Mouse (Mus musculus) liver, embryonic 13.5 days (tissue): ENCODE data around the gene Lpar1. TPM values are rescaled to one million over a fixed set of nuclear protein-coding genes. Genes with fewer than 3 reads are reported as not detected.

ENCODE experiments used
- ATAC-seq: fragments of 200-750 bp; cut with Nextera tagmentation; 2 replicates; pipeline ENCODE4 v1.8.0; 2017; ENCODE audit warnings: low read depth, mild to moderate bottlenecking, moderate number of reproducible peaks, moderate library complexity
- DNase-seq: peaks from one replicate; pipeline ENCODE4 v3.0.0; 2022
- H3K27ac ChIP-seq: fragments of 300-500 bp; sonication (generic); 2 replicates; pipeline ENCODE4 v1.5.1; 2015; ENCODE audit warnings: moderate library complexity, mild to moderate bottlenecking, inconsistent platforms
- H3K27me3 ChIP-seq: fragments of 300-500 bp; sonication (generic); 2 replicates; pipeline ENCODE4 v1.6.1; 2015; ENCODE audit warnings: mild to moderate bottlenecking, inconsistent platforms
- H3K36me3 ChIP-seq: fragments of 300-500 bp; sonication (generic); 2 replicates; pipeline ENCODE4 v1.6.1; 2015; ENCODE audit warnings: mild to moderate bottlenecking, inconsistent platforms
- H3K4me1 ChIP-seq: fragments of 300-500 bp; sonication (generic); replicated peaks from 2 replicates; pipeline ENCODE4 v1.6.1; 2015; ENCODE audit warnings: inconsistent platforms
- H3K4me2 ChIP-seq: fragments of 300-500 bp; sonication (generic); 2 replicates; pipeline ENCODE4 v1.6.1; 2015; ENCODE audit warnings: inconsistent platforms, mild to moderate bottlenecking, moderate library complexity
- H3K4me3 ChIP-seq: fragments of 300-500 bp; sonication (generic); replicated peaks from 2 replicates; pipeline ENCODE4 v1.5.1; 2015; ENCODE audit warnings: mild to moderate bottlenecking, inconsistent platforms
- H3K9ac ChIP-seq: fragments of 300-500 bp; sonication (generic); 2 replicates; pipeline ENCODE4 v1.6.1; 2015; ENCODE audit warnings: mild to moderate bottlenecking, inconsistent platforms
- H3K9me3 ChIP-seq: fragments of 300-500 bp; sonication (generic); replicated peaks from 2 replicates; pipeline ENCODE4 v1.6.1; 2016; ENCODE audit warnings: inconsistent platforms
- WGBS: fragments of 180-500 bp; shearing (Covaris S2); methylation state at CpG from one replicate; pipeline ENCODE4 v1.1.7; 2015; ENCODE audit not compliant: insufficient replicate concordance; 5-methylcytosine and 5-hydroxymethylcytosine counted together
- polyA plus RNA-seq: library from polyadenylated mRNA; unstranded; fragments of >200 nt; fragmentation: Nextera tagmentation; extraction: Ambion mirVana; gene quantifications from 2 replicates; pipeline ENCODE4 v1.2.1, GENCODE M21; 2015

Gene Lpar1
- polyA plus RNA-seq, 1 experiment from 2014 or later = 4.5 TPM

DNA sequence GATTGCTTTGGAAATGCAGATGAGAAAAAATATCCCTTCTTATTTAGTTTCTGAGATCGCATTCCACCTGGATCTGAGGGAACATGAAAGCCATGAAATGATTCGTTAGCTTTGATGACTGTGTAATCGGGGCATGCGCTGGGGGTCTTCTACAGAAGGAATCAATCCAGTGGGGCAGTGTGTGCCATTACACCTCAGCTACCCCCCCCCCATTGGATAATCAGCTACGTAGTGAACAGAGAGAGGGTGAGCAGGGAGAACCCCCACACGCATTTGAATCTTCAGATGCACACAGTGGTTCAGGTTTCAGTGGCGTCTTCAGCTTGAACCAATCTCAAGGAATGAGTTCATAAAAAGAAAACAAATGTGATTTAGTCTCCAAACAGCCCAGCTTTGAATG, 115.0 kb downstream of the Lpar1 start:
- Histone ChIP-seq H3K9me3 (no peaks in the 10 kb centered on the region), H3K4me3 (no peak overlapping the region), H3K36me3 (no peaks in the 10 kb centered on the region), H3K4me2 (no peak overlapping the region), H3K9ac (no peak overlapping the region), H3K27me3 (no peaks in the 10 kb centered on the region), H3K27ac (no peak overlapping the region), H3K4me1 (no peaks in the 10 kb centered on the region)
- ATAC-seq (no peak), DNase-seq (no peak)
- WGBS = 83% methylated on average over 7 of the region's 7 CpGs

DNA sequence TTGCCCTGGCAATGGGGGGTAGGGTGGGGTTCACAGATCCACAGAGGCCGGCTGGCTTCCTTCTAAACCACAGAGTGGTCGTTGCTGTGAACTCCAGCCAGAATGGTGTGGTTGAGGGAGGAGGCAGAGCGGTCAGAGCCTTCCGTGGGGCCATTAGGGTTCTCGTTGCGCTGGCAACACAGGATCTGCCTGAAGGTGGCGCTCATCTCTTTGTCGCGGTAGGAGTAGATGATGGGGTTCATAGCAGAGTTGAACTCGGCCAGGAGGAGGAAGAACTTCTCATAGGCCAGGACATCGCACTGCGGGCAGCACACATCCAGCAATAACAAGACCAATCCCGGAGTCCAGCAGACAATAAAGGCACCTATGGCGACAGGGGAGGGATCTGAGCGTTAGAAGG, 116.4 kb downstream of the Lpar1 start:
- ATAC-seq (no peak), DNase-seq (no peak)
- WGBS = 69% methylated on average over 15 of the region's 15 CpGs

DNA sequence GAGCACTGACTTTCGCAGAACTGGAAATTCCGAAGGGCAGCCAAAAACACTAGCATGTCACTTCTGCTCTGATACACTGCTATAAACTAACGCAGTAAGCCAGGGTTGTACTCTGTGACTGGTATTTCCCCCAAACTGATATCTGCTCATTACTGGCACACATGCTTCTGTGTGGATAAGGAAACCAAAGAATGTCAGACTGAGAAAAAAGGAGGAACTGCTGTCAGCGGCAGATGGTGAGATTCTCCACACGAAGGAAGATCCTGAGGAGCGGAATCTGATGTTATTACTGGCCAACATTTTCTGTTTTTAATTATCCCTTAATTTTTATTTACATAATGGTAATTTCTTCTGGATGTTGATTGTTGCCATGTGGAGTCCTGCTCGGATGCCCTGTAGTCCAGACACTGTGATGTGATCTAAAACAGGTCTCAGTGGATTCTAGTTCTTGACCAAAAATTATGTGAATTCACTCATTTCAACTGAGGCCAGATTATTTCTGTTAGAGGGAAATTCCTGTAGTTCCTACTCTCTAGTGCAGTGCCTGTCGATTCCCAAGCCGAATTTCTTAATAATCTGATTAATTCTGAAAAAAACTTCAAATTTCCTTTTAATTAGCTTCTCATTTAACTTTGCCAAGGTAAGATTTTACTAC, 130.3 kb downstream of the Lpar1 start:
- Histone ChIP-seq H3K4me2 (peak overlapping the region; percentile 26; the same call in 1 of the 2 replicates), H3K27ac (no peak overlapping the region), H3K4me1 (no peaks in the 10 kb centered on the region), H3K4me3 (no peak overlapping the region), H3K9me3 (no peaks in the 10 kb centered on the region), H3K9ac (no peak overlapping the region), H3K36me3 (no peaks in the 10 kb centered on the region), H3K27me3 (no peaks in the 10 kb centered on the region)
- 20% methylated on average over 9 of the region's 9 CpGs for WGBS
- DNase-seq (no peak), ATAC-seq (no peak)

More for the DNA sequence above, 116.4 kb downstream of the Lpar1 start:
- Histone ChIP-seq H3K36me3 (no peaks in the 10 kb centered on the region), H3K4me1 (no peaks in the 10 kb centered on the region), H3K9me3 (no peaks in the 10 kb centered on the region), H3K27me3 (no peaks in the 10 kb centered on the region), H3K9ac (no peak overlapping the region), H3K4me2 (no peak overlapping the region), H3K27ac (no peak overlapping the region), H3K4me3 (no peak overlapping the region)

DNA sequence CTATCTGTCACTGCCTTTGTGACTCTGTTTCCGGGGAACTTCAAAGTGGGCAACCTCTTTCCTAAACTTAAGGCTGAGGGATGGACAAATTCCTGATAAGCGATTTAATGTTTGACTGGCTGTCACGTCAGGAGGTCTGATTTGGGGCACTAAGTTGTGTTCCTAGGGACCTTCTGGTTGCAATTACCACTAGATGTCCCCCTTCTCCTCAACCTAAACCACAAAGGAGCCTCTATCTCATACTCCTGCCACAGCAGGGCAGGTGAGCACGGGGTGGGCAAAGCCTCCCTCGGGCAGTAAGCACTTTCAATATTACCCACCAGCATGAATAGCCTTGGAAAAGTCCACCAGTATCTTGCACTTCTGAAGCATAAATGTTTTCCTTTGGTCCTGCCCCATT, 134.5 kb downstream of the Lpar1 start:
- Histone ChIP-seq H3K27me3 (no peaks in the 10 kb centered on the region), H3K27ac (no peak overlapping the region), H3K4me1 (no peaks in the 10 kb centered on the region), H3K4me2 (no peak overlapping the region), H3K9ac (no peak overlapping the region), H3K9me3 (no peaks in the 10 kb centered on the region), H3K36me3 (no peaks in the 10 kb centered on the region), H3K4me3 (no peak overlapping the region)
- DNase-seq = no peak
- no peak for ATAC-seq
- 16% methylated on average over 5 of the region's 5 CpGs for WGBS

DNA sequence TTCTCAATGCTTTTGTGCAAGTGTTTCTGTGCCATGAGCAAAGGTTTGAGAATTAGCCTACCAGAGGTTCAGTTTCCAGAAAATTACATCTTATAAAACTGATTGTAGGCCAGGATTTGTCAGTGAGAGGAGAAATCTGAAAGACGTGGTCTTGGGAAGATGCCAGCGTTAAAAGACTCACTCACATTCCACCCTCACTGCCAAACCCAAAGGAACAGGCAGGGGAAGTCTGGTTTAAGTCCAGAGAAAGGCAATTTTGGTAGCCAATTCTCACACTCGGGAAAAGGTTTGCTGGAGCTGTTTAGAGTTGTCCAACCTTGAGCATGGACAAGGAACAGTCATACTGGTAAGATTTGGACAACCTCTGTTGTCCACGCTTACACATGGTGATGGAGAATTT, 136.4 kb downstream of the Lpar1 start:
- Histone ChIP-seq H3K4me3 (no peak overlapping the region), H3K4me2 (no peak overlapping the region), H3K27ac (no peak overlapping the region), H3K4me1 (no peaks in the 10 kb centered on the region), H3K27me3 (no peaks in the 10 kb centered on the region), H3K9me3 (no peaks in the 10 kb centered on the region), H3K9ac (no peak overlapping the region), H3K36me3 (no peaks in the 10 kb centered on the region)
- no peak for ATAC-seq
- 56% methylated on average over 4 of the region's 4 CpGs for WGBS
- DNase-seq = no peak

DNA sequence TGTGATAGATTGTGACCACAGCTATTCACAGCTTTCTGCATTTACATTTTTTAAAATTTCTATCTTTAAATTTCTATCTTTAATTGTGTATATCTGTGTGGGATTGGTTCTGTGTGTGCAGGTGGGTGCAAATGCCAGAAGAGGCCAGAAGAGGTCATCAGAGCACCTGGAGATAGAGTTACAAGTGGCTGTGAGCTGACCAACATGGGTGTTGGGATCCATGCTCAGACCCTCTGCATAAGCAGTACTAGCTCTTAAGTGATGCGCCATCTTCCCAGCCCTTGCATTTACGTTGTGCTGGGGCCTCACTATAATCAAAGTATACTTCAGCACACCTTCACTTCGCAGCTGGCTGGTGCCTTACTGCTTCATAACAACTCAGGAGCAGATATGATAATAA, 138.2 kb downstream of the Lpar1 start:
- no peak overlapping the region for H3K4me3 ChIP-seq
- ATAC-seq (no peak), DNase-seq (no peak)
- H3K36me3 ChIP-seq = no peaks in the 10 kb centered on the region
- H3K4me1 ChIP-seq = no peaks in the 10 kb centered on the region
- no peak overlapping the region for H3K4me2 ChIP-seq
- no peaks in the 10 kb centered on the region for H3K9me3 ChIP-seq
- no peak overlapping the region for H3K9ac ChIP-seq
- no peaks in the 10 kb centered on the region for H3K27me3 ChIP-seq
- no peak overlapping the region for H3K27ac ChIP-seq
- 62% methylated on average over 3 of the region's 3 CpGs for WGBS

DNA sequence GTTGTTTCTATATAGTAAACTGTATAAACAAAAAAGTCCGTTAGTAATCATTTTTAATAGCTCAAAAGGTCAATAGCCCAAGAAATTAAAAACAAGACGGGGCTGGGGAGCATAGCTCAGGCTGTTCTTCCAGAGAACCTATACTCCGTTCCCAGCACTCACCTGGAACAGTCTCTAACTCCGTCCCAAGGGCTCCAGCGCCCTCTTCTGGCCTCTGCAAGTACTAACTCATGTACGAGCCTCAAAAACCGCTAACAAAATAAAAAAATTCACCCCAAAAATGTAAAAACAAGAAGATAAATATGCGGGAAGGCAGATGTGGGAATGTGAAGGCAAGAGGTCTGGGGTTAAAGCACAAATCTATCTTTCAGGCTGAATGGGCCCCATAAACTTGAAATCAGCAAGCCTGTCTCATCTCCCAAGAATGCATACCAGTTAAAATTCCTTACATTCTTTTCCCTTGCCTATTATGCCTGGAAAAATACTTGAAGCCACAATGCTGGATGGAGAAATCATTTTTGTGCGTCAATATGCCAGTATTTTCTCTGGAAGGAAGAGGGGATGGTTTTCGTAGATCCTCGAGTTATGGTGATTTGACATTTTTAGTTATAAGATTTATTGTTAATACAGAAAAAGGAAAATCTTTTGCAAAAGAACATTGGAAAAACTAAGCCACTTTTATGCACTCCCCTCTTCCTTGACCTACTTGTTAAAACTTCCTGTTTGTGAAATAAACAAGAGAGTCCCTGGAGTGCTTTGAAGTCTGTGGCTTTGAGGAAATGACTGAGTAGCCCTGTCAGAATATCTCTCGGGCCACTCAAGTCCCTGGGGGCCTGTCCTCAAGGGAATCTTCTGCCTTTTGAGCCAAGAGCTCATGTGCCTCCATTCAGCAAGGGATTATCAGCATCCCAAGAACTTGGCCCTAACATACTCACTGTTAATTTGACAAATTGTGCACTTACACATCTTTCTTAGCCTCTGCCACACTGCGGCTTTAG, 140.2 kb downstream of the Lpar1 start:
- Histone ChIP-seq H3K9ac (no peak overlapping the region), H3K27ac (no peak overlapping the region), H3K4me2 (no peak overlapping the region), H3K27me3 (no peaks in the 10 kb centered on the region), H3K36me3 (no peaks in the 10 kb centered on the region), H3K9me3 (no peaks in the 10 kb centered on the region), H3K4me3 (no peak overlapping the region), H3K4me1 (no peaks in the 10 kb centered on the region)
- DNase-seq = no peak
- WGBS = 65% methylated on average over 13 of the region's 13 CpGs
- ATAC-seq = no peak

DNA sequence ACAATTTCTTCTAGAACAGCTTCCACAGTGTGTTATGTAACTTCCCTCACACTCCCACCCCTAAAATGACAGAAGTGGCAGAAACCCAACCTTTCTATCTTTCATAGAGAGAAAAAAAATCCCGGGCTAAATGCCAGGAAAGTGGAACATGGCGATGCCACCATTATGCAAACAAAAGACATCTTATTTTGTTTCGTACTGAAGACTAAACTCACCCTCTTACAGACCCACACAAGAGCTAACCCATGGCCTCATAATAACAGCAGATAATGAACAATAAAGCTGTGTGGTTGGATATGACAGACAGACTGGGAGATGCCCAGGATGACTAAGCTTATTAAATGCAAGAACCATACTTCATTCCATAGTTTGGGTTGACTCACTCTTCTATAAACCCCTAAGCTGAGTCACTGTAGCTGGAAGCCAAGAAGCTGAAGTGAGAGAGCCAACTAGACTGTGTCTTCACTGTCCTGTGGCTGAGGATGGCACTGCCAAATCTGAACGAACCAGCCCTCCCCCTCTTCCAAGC, 151.7 kb downstream of the Lpar1 start:
- DNase-seq = no peak
- Histone ChIP-seq H3K9ac (no peak overlapping the region), H3K4me2 (no peak overlapping the region), H3K36me3 (no peaks in the 10 kb centered on the region), H3K9me3 (no peaks in the 10 kb centered on the region), H3K4me1 (no peaks in the 10 kb centered on the region), H3K4me3 (no peak overlapping the region), H3K27ac (no peak overlapping the region), H3K27me3 (no peaks in the 10 kb centered on the region)
- 65% methylated on average over 4 of the region's 4 CpGs for WGBS
- no peak for ATAC-seq

DNA sequence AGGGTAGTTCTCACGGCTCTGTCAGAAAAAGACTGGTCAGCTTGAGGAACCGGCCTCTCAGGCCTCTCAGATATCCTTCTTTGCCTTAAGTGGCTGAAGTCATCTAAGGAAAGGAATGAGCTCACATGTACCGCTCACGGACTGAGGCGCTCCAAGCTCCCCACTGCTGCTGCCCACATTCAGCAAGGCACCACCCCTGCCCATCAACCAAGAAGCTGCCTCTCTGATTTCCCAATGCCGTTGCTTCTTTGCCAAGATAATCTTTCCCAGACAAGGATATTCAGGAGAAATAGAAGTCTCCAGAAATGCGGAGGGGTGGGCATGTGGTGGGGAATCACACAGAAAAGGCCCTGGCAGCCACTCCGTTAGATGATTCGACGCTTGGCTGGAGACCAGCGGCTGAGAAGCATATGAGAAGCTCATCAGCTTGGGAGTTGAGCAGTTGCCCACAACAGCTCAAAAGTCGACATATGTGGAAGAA, 152.8 kb downstream of the Lpar1 start:
- no peak for ATAC-seq
- Histone ChIP-seq H3K4me2 (no peak overlapping the region), H3K27me3 (no peaks in the 10 kb centered on the region), H3K9me3 (no peaks in the 10 kb centered on the region), H3K9ac (no peak overlapping the region), H3K36me3 (no peaks in the 10 kb centered on the region), H3K4me1 (no peaks in the 10 kb centered on the region), H3K4me3 (no peak overlapping the region), H3K27ac (no peak overlapping the region)
- DNase-seq = no peak
- WGBS = 78% methylated on average over 12 of the region's 12 CpGs
